Mouse (Mus musculus) lung, postnatal 0 days (tissue): ENCODE results near the gene Gstp3. TPM values are rescaled to one million over a fixed set of nuclear protein-coding genes. Genes with fewer than 3 reads are reported as not detected.
A peak's percentile ranks its signal among the peaks of the same experiment; 100 is the strongest.

ENCODE experiments used
- ATAC-seq: fragments of 200-750 bp; cut with Nextera tagmentation; 2 replicates; pipeline ENCODE4 v1.8.0; 2017; ENCODE audit warnings: moderate library complexity
- DNase-seq: peaks from one replicate; pipeline ENCODE4 v3.0.0-alpha.2; 2016; ENCODE audit warnings: low spot score
- H3K27ac ChIP-seq: fragments of 300-500 bp; sonication (generic); 2 replicates; pipeline ENCODE4 v1.5.1; 2014; ENCODE audit warnings: antibody characterized with exemption, mild to moderate bottlenecking, low read length, mixed read lengths
- H3K27me3 ChIP-seq: fragments of 300-500 bp; sonication (generic); replicated peaks from 2 replicates; pipeline ENCODE4 v1.6.1; 2014; ENCODE audit warnings: low read length, mixed read lengths; ENCODE audit not compliant: insufficient read depth
- H3K36me3 ChIP-seq: fragments of 300-500 bp; sonication (generic); 2 replicates; pipeline ENCODE4 v1.6.1; 2014; ENCODE audit warnings: low read length, mixed read lengths; ENCODE audit not compliant: insufficient read depth
- H3K4me1 ChIP-seq: fragments of 300-500 bp; sonication (generic); 2 replicates; pipeline ENCODE4 v1.6.1; 2014; ENCODE audit warnings: antibody characterized with exemption, low read depth, low read length, mixed read lengths; ENCODE audit not compliant: insufficient read depth
- H3K4me2 ChIP-seq: fragments of 300-500 bp; sonication (generic); replicated peaks from 2 replicates; pipeline ENCODE4 v1.6.1; 2014; ENCODE audit warnings: low read depth, mild to moderate bottlenecking, low read length, moderate library complexity, mixed read lengths
- H3K4me3 ChIP-seq: fragments of 300-500 bp; sonication (generic); 2 replicates; pipeline ENCODE4 v1.5.1; 2014; ENCODE audit warnings: low read depth, low read length
- H3K9ac ChIP-seq: fragments of 300-500 bp; sonication (generic); replicated peaks from 2 replicates; pipeline ENCODE4 v1.6.1; 2014; ENCODE audit warnings: low read depth, mild to moderate bottlenecking
- H3K9me3 ChIP-seq: fragments of 300-500 bp; sonication (generic); 2 replicates; pipeline ENCODE4 v1.6.1; 2016; ENCODE audit warnings: low read length, mixed read lengths
- CTCF ChIP-seq: IDR thresholded peaks from 2 replicates; pipeline ENCODE4 v1.5.1; 2016; ENCODE audit warnings: antibody characterized with exemption, mild to moderate bottlenecking
- EP300 ChIP-seq: IDR thresholded peaks from 2 replicates; pipeline ENCODE4 v1.6.1; 2016; ENCODE audit warnings: antibody characterized with exemption, mild to moderate bottlenecking, control low read depth
- WGBS: fragments of 180-500 bp; shearing (Covaris S2); extraction: QIAGEN DNeasy Blood & Tissue Kit; methylation state at CpG from one replicate; pipeline ENCODE4 v1.1.7; 2014; 5-methylcytosine and 5-hydroxymethylcytosine counted together
- polyA plus RNA-seq: library from polyadenylated mRNA; unstranded; fragments of >200 nt; fragmentation: Nextera tagmentation; extraction: Ambion mirVana; gene quantifications from 2 replicates; pipeline ENCODE4 v1.2.1, GENCODE M21; 2015

Gene Gstp3
- polyA plus RNA-seq, 1 experiment from 2014 or later = 6.9 TPM

- WGBS = 88% methylated on average over 5 of the region's 5 CpGs
- Histone ChIP-seq H3K27ac (0 out of 2 replicates have a peak overlapping the region, but pooled peaks have one; percentile 9), H3K4me1 (no peaks in the 10 kb centered on the region), H3K9me3 (no peaks in the 10 kb centered on the region), H3K4me3 (no peak overlapping the region), H3K27me3 (no peaks in the 10 kb centered on the region), H3K9ac (no peak overlapping the region), H3K36me3 (no peaks in the 10 kb centered on the region), H3K4me2 (no peak overlapping the region)
- ATAC-seq (no peak), DNase-seq (no peak)
- TF ChIP-seq EP300 = no peak
Measured at GRCm38 (mm10) chr19:4058581-4058980, 788 bp downstream of the Gstp3 start.

- Histone ChIP-seq H3K4me2 (no peak overlapping the region), H3K27me3 (no peaks in the 10 kb centered on the region), H3K4me1 (no peaks in the 10 kb centered on the region), H3K9me3 (no peaks in the 10 kb centered on the region), H3K27ac (no peak overlapping the region), H3K36me3 (no peaks in the 10 kb centered on the region), H3K4me3 (no peak overlapping the region), H3K9ac (no peak overlapping the region)
- DNase-seq (no peak), ATAC-seq (no peak)
- TF ChIP-seq CTCF = no peak
- no peak for TF ChIP-seq EP300
- WGBS = 90% methylated on average over 7 of the region's 7 CpGs
Measured at GRCm38 (mm10) chr19:4057962-4058361, 1.4 kb downstream of the Gstp3 start.

GRCm38 (mm10) chr19:4057389-4057788 lies 2.0 kb downstream of the Gstp3 start:
- 78% methylated on average over 13 of the region's 13 CpGs for WGBS
- Histone ChIP-seq H3K27ac (no peak overlapping the region), H3K4me1 (no peaks in the 10 kb centered on the region), H3K9me3 (no peaks in the 10 kb centered on the region), H3K9ac (no peak overlapping the region), H3K4me3 (no peak overlapping the region), H3K4me2 (no peak overlapping the region), H3K36me3 (no peaks in the 10 kb centered on the region), H3K27me3 (no peaks in the 10 kb centered on the region)
- TF ChIP-seq EP300 (no peak), CTCF (no peak)
- DNase-seq (no peak), ATAC-seq (no peak)

GRCm38 (mm10) chr19:4056727-4057126 lies 2.6 kb downstream of the Gstp3 start:
- no peaks in the 10 kb centered on the region for H3K9me3 ChIP-seq
- no peak overlapping the region for H3K4me3 ChIP-seq
- TF ChIP-seq CTCF = no peak
- no peak for TF ChIP-seq EP300
- no peaks in the 10 kb centered on the region for H3K4me1 ChIP-seq
- H3K27me3 ChIP-seq = no peaks in the 10 kb centered on the region
- H3K4me2 ChIP-seq = no peak overlapping the region
- ATAC-seq (no peak), DNase-seq (no peak)
- H3K27ac ChIP-seq = peak overlapping the region; percentile 26
- H3K36me3 ChIP-seq = no peaks in the 10 kb centered on the region
- no peak overlapping the region for H3K9ac ChIP-seq
- 54% methylated on average over 4 of the region's 4 CpGs for WGBS

GRCm38 (mm10) chr19:4055947-4056693 lies 3.2 kb downstream of the Gstp3 start:
- no peak overlapping the region for H3K4me2 ChIP-seq
- no peak overlapping the region for H3K4me3 ChIP-seq
- no peaks in the 10 kb centered on the region for H3K9me3 ChIP-seq
- H3K36me3 ChIP-seq = no peaks in the 10 kb centered on the region
- no peaks in the 10 kb centered on the region for H3K4me1 ChIP-seq
- ATAC-seq = peak; percentile 63
- H3K9ac ChIP-seq = no peak overlapping the region
- no peaks in the 10 kb centered on the region for H3K27me3 ChIP-seq
- H3K27ac ChIP-seq = peak overlapping the region; percentile 26
- TF ChIP-seq CTCF (no peak), EP300 (no peak)
- WGBS = 41% methylated on average over 15 of the region's 15 CpGs
- DNase-seq = peak; percentile 57

GRCm38 (mm10) chr19:4055216-4055946 lies 4.0 kb downstream of the Gstp3 start:
- WGBS = 61% methylated on average over 8 of the region's 8 CpGs
- Histone ChIP-seq H3K9ac (no peak overlapping the region), H3K27me3 (no peaks in the 10 kb centered on the region), H3K9me3 (no peaks in the 10 kb centered on the region), H3K4me2 (no peak overlapping the region), H3K4me1 (no peaks in the 10 kb centered on the region), H3K27ac (no peak overlapping the region), H3K36me3 (no peaks in the 10 kb centered on the region), H3K4me3 (no peak overlapping the region)
- DNase-seq (no peak), ATAC-seq (no peak)
- TF ChIP-seq CTCF (no peak), EP300 (no peak)
